Mouse (Mus musculus): ENCODE measurements around the gene Mindy3. TPM values are rescaled to one million over a fixed set of nuclear protein-coding genes. Genes with fewer than 3 reads are reported as not detected.

Gene Mindy3
- polyA plus RNA-seq, 1 experiment from 2014 or later, result 15.3 TPM

GRCm38 (mm10) chr2:12411129-12411528 lies 8.1 kb downstream of the Mindy3 start:
- 55% methylated on average over 2 of the region's 2 CpGs for WGBS (ENCODE audit: insufficient replicate concordance)
- Histone ChIP-seq H3K4me3 (replicated peaks) (no peak overlapping the region), H3K27me3 (no peaks in the 10 kb centered on the region), H3K4me2 (no peak overlapping the region), H3K27ac (replicated peaks) (no peak overlapping the region), H3K9ac (no peak overlapping the region), H3K4me1 (replicated peaks) (peaks cover 27% of the 10 kb centered on the region), H3K36me3 (replicated peaks) (no peaks in the 10 kb centered on the region), H3K9me3 (replicated peaks) (no peaks in the 10 kb centered on the region)
- peak; percentile 51; the same call in 1 of the 2 replicates for ATAC-seq (ENCODE audit: insufficient read depth)

- H3K27me3 ChIP-seq, result no peaks in the 10 kb centered on the region
- H3K9me3 ChIP-seq (replicated peaks), result no peaks in the 10 kb centered on the region
- 53% methylated on average over 2 of the region's 2 CpGs for WGBS (ENCODE audit: insufficient replicate concordance)
- H3K4me1 ChIP-seq (replicated peaks), result peaks cover 6% of the 10 kb centered on the region
- no peak overlapping the region for H3K4me2 ChIP-seq
- peaks cover 5% of the 10 kb centered on the region; the same call in 1 of the 2 replicates for H3K36me3 ChIP-seq (replicated peaks)
- ATAC-seq (ENCODE audit: insufficient read depth), result no peak
- no peak overlapping the region for H3K9ac ChIP-seq
- H3K27ac ChIP-seq (replicated peaks), result no peak overlapping the region
- no peak overlapping the region for H3K4me3 ChIP-seq (replicated peaks)
Observed at GRCm38 (mm10) chr2:12406737-12407136, 12.5 kb downstream of the Mindy3 start.

- H3K4me2 ChIP-seq, result no peak overlapping the region
- H3K4me3 ChIP-seq (replicated peaks), result no peak overlapping the region
- no peaks in the 10 kb centered on the region for H3K27me3 ChIP-seq
- H3K4me1 ChIP-seq (replicated peaks), result no peaks in the 10 kb centered on the region
- no peak overlapping the region for H3K27ac ChIP-seq (replicated peaks)
- WGBS (ENCODE audit: insufficient replicate concordance), result 77% methylated on average over 3 of the region's 3 CpGs
- ATAC-seq (ENCODE audit: insufficient read depth), result no peak
- no peak overlapping the region for H3K9ac ChIP-seq
- peaks cover 9% of the 10 kb centered on the region; the same call in 1 of the 2 replicates for H3K36me3 ChIP-seq (replicated peaks)
- H3K9me3 ChIP-seq (replicated peaks), result no peaks in the 10 kb centered on the region
Observed at GRCm38 (mm10) chr2:12402469-12402868, 16.8 kb downstream of the Mindy3 start.

GRCm38 (mm10) chr2:12401137-12401536 lies 18.1 kb downstream of the Mindy3 start:
- H3K4me1 ChIP-seq (replicated peaks), result no peaks in the 10 kb centered on the region
- H3K9me3 ChIP-seq (replicated peaks), result no peaks in the 10 kb centered on the region
- H3K9ac ChIP-seq, result no peak overlapping the region
- 76% methylated on average over 1 of the region's 1 CpGs for WGBS (ENCODE audit: insufficient replicate concordance)
- peaks cover 9% of the 10 kb centered on the region; the same call in 1 of the 2 replicates for H3K36me3 ChIP-seq (replicated peaks)
- no peak overlapping the region for H3K27ac ChIP-seq (replicated peaks)
- no peak overlapping the region for H3K4me3 ChIP-seq (replicated peaks)
- H3K4me2 ChIP-seq, result no peak overlapping the region
- no peaks in the 10 kb centered on the region for H3K27me3 ChIP-seq
- no peak for ATAC-seq (ENCODE audit: insufficient read depth)

- Histone ChIP-seq H3K27ac (replicated peaks) (no peak overlapping the region), H3K9ac (no peak overlapping the region), H3K4me2 (no peak overlapping the region), H3K27me3 (no peaks in the 10 kb centered on the region), H3K9me3 (replicated peaks) (no peaks in the 10 kb centered on the region), H3K36me3 (replicated peaks) (peaks cover 16% of the 10 kb centered on the region), H3K4me1 (replicated peaks) (0 out of 2 replicates have a peak, but pooled peaks cover 2% of the 10 kb centered on the region), H3K4me3 (replicated peaks) (no peak overlapping the region)
- WGBS (ENCODE audit: insufficient replicate concordance), result 27% methylated on average over 1 of the region's 1 CpGs
- ATAC-seq (ENCODE audit: insufficient read depth), result no peak
Observed at GRCm38 (mm10) chr2:12389028-12389427, 30.2 kb downstream of the Mindy3 start.

GRCm38 (mm10) chr2:12388569-12388968 lies 30.7 kb downstream of the Mindy3 start:
- no peak overlapping the region for H3K4me3 ChIP-seq (replicated peaks)

GRCm38 (mm10) chr2:12384389-12384788 lies 34.9 kb downstream of the Mindy3 start:
- H3K4me2 ChIP-seq, result no peak overlapping the region
- ATAC-seq (ENCODE audit: insufficient read depth), result no peak
- H3K4me3 ChIP-seq (replicated peaks), result no peak overlapping the region
- 79% methylated on average over 1 of the region's 1 CpGs for whole genome bisulfite sequencing (ENCODE audit: insufficient replicate concordance)
- no peaks in the 10 kb centered on the region for H3K27me3 ChIP-seq
- H3K36me3 ChIP-seq (replicated peaks), result peaks cover 26% of the 10 kb centered on the region
- H3K27ac ChIP-seq (replicated peaks), result no peak overlapping the region
- H3K9ac ChIP-seq, result no peak overlapping the region
- no peaks in the 10 kb centered on the region for H3K9me3 ChIP-seq (replicated peaks)
- H3K4me1 ChIP-seq (replicated peaks), result peaks cover 2% of the 10 kb centered on the region; the same call in 1 of the 2 replicates

More at GRCm38 (mm10) chr2:12388569-12388968, 30.7 kb downstream of the Mindy3 start:
- H3K27me3 ChIP-seq, result no peaks in the 10 kb centered on the region
- ATAC-seq (ENCODE audit: insufficient read depth), result no peak
- 0 out of 2 replicates have a peak, but pooled peaks cover 2% of the 10 kb centered on the region for H3K4me1 ChIP-seq (replicated peaks)
- peaks cover 16% of the 10 kb centered on the region for H3K36me3 ChIP-seq (replicated peaks)
- no peak overlapping the region for H3K9ac ChIP-seq
- no peak overlapping the region for H3K4me2 ChIP-seq
- no peaks in the 10 kb centered on the region for H3K9me3 ChIP-seq (replicated peaks)
- 82% methylated on average over 4 of the region's 4 CpGs for WGBS (ENCODE audit: insufficient replicate concordance)
- no peak overlapping the region for H3K27ac ChIP-seq (replicated peaks)

GRCm38 (mm10) chr2:12382650-12383049 lies 36.6 kb downstream of the Mindy3 start:
- Histone ChIP-seq H3K4me1 (replicated peaks) (peaks cover 18% of the 10 kb centered on the region), H3K36me3 (replicated peaks) (peaks cover 28% of the 10 kb centered on the region), H3K27me3 (no peaks in the 10 kb centered on the region), H3K27ac (replicated peaks) (peak overlapping the region; percentile 14; the same call in 1 of the 2 replicates), H3K9me3 (replicated peaks) (no peaks in the 10 kb centered on the region), H3K4me3 (replicated peaks) (no peak overlapping the region), H3K9ac (no peak overlapping the region), H3K4me2 (no peak overlapping the region)
- no peak for ATAC-seq (ENCODE audit: insufficient read depth)
- 49% methylated on average over 4 of the region's 4 CpGs for WGBS (ENCODE audit: insufficient replicate concordance)

GRCm38 (mm10) chr2:12380233-12380632 lies 39.0 kb downstream of the Mindy3 start:
- H3K27ac ChIP-seq (replicated peaks), result no peak overlapping the region
- H3K4me2 ChIP-seq, result no peak overlapping the region
- peaks cover 19% of the 10 kb centered on the region for H3K36me3 ChIP-seq (replicated peaks)
- H3K27me3 ChIP-seq, result no peaks in the 10 kb centered on the region
- 68% methylated on average over 2 of the region's 2 CpGs for WGBS (ENCODE audit: insufficient replicate concordance)
- peaks cover 24% of the 10 kb centered on the region for H3K4me1 ChIP-seq (replicated peaks)
- no peak overlapping the region for H3K4me3 ChIP-seq (replicated peaks)
- no peak for ATAC-seq (ENCODE audit: insufficient read depth)
- H3K9ac ChIP-seq, result no peak overlapping the region
- H3K9me3 ChIP-seq (replicated peaks), result no peaks in the 10 kb centered on the region

- no peak overlapping the region for H3K4me3 ChIP-seq (replicated peaks)
- no peak overlapping the region for H3K27ac ChIP-seq (replicated peaks)
- peak; percentile 67 for ATAC-seq (ENCODE audit: insufficient read depth)
- peaks cover 18% of the 10 kb centered on the region; the same call in 1 of the 2 replicates for H3K36me3 ChIP-seq (replicated peaks)
- 0 out of 2 replicates have a peak overlapping the region, but pooled peaks have one; percentile 10 for H3K4me2 ChIP-seq
- WGBS (ENCODE audit: insufficient replicate concordance), result 31% methylated on average over 5 of the region's 5 CpGs
- no peaks in the 10 kb centered on the region for H3K9me3 ChIP-seq (replicated peaks)
- H3K4me1 ChIP-seq (replicated peaks), result peaks cover 37% of the 10 kb centered on the region
- no peaks in the 10 kb centered on the region for H3K27me3 ChIP-seq
- H3K9ac ChIP-seq, result no peak overlapping the region; the same call in 1 of the 2 replicates
Observed at GRCm38 (mm10) chr2:12378591-12378990, 40.7 kb downstream of the Mindy3 start.

GRCm38 (mm10) chr2:12377024-12377423 lies 42.2 kb downstream of the Mindy3 start:
- H3K27ac ChIP-seq (replicated peaks), result no peak overlapping the region

GRCm38 (mm10) chr2:12372883-12373282 lies 46.4 kb downstream of the Mindy3 start:
- H3K36me3 ChIP-seq (replicated peaks), result 0 out of 2 replicates have a peak, but pooled peaks cover 10% of the 10 kb centered on the region
- H3K4me2 ChIP-seq, result peak overlapping the region; percentile 45
- H3K4me3 ChIP-seq (replicated peaks), result no peak overlapping the region
- peak; percentile 91 for ATAC-seq (ENCODE audit: insufficient read depth)
- H3K27ac ChIP-seq (replicated peaks), result peak overlapping the region; percentile 55
- no peaks in the 10 kb centered on the region for H3K9me3 ChIP-seq (replicated peaks)
- H3K9ac ChIP-seq, result no peak overlapping the region
- H3K4me1 ChIP-seq (replicated peaks), result peaks cover 55% of the 10 kb centered on the region
- 20% methylated on average over 2 of the region's 2 CpGs for WGBS (ENCODE audit: insufficient replicate concordance)
- no peaks in the 10 kb centered on the region for H3K27me3 ChIP-seq

More at GRCm38 (mm10) chr2:12377024-12377423, 42.2 kb downstream of the Mindy3 start:
- no peaks in the 10 kb centered on the region for H3K9me3 ChIP-seq (replicated peaks)
- H3K4me2 ChIP-seq, result no peak overlapping the region
- WGBS (ENCODE audit: insufficient replicate concordance), result 59% methylated on average over 1 of the region's 1 CpGs
- H3K4me1 ChIP-seq (replicated peaks), result peaks cover 45% of the 10 kb centered on the region
- no peaks in the 10 kb centered on the region for H3K27me3 ChIP-seq
- H3K9ac ChIP-seq, result no peak overlapping the region
- ATAC-seq (ENCODE audit: insufficient read depth), result no peak
- H3K36me3 ChIP-seq (replicated peaks), result 0 out of 2 replicates have a peak, but pooled peaks cover 12% of the 10 kb centered on the region
- no peak overlapping the region for H3K4me3 ChIP-seq (replicated peaks)
